Mouse (Mus musculus): ENCODE measurements around the gene Igsf11. TPM values are rescaled to one million over a fixed set of nuclear protein-coding genes. Genes with fewer than 3 reads are reported as not detected.

The Igsf11 gene
- polyA plus RNA-seq, 1 experiment from 2014 or later = 1.2 TPM

DNA sequence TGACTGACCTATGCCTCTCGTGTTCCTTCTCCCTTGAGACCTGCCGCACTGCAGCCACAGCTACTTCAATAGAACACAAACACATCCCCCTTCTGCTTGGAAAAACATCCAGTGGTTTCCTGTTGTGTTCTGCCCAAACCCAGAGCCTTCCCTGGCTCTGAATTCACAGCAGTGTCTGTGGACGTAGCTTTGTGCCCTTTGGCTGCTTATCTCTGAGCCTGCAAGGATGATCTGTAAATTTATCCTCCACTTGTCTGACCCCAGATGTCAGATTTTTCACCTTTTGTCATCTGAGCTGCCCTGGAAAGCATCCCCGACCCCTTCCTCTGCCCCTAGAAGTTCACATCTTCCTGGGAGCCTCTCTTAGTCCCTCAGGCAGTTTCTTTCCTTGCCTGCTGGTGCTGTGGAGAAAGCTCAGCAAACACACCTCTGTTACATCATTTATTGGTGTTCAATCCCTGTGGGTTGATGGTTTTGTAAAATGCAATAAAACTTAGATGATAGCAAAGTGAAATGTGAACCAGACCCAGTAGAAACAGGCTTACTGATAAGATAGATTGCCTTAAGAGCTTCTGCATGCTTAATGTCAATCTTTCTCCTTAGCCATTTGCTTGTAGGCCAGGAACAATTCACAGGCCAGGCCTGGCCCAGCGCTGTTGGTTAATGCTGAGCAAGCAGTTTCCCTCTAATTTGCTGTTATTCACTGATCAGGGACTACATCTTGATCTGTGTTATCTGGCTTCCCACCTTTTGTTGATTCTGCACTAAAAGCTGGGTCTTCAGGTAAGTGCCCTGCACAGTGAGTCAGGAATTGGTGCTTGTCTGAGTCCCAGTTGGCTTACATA is 51.5 kb downstream of the Igsf11 start:
- H3K27ac ChIP-seq = no peak overlapping the region
- no peak overlapping the region for H3K9ac ChIP-seq
- no peak overlapping the region for H3K4me3 ChIP-seq
- H3K4me2 ChIP-seq (replicated peaks) = no peak overlapping the region
- peaks cover 19% of the 10 kb centered on the region; the same call in 1 of the 2 replicates for H3K4me1 ChIP-seq
- ATAC-seq (ENCODE audit: low FRiP score, low read depth) = no peak
- H3K9me3 ChIP-seq = no peaks in the 10 kb centered on the region
- no peaks in the 10 kb centered on the region for H3K27me3 ChIP-seq
- no peaks in the 10 kb centered on the region for H3K36me3 ChIP-seq
- WGBS = 34% methylated on average over 5 of the region's 5 CpGs

DNA sequence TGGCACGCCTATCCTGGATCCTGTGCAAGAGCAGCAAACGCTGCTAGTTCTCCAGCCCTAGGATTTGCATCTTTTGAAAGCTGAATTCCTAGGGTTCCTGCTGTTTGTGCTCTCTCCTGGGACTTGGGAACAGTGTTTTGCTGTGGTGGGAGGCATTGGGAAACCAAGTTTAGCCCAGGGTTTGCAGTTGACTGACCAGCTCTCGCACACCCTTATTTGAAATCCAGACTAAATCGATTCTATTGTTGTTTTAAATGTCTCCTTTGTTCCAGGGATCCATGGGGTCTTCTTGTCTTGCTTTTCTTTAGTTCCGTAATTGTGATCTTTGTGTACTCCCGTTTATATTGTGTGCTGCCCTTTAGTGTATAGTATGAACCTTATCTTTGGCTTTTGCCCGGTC is 52.6 kb downstream of the Igsf11 start:
- 78% methylated on average over 7 of the region's 7 CpGs for WGBS

DNA sequence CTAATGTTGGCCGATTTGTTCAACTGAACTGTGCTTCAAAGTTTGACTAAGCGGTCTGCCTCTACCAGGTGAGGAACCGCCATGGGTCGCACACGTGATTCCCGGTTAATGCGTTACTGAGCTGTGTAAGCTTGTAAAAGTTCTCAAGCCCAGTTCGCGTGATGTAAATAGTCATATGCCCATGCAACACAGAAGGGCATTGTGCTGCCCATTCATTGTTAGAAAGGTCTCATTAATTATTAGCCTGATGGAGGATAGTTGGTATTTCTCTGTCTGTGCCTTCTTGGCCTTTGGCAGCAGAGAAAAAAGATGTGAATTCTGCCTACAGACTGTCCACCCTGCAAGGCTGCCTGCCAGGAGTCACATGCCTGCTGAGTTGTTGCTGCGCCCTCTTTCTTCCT is 53.1 kb downstream of the Igsf11 start:
- H3K9me3 ChIP-seq = no peaks in the 10 kb centered on the region
- H3K36me3 ChIP-seq = no peaks in the 10 kb centered on the region
- H3K27me3 ChIP-seq = no peaks in the 10 kb centered on the region
- H3K4me1 ChIP-seq = peaks cover 19% of the 10 kb centered on the region; the same call in 1 of the 2 replicates
- WGBS = 81% methylated on average over 10 of the region's 10 CpGs
- ATAC-seq (ENCODE audit: low FRiP score, low read depth) = 0 out of 2 replicates have a peak, but pooled peaks have one; percentile 28
- no peak overlapping the region for H3K27ac ChIP-seq
- H3K4me2 ChIP-seq (replicated peaks) = no peak overlapping the region
- no peak overlapping the region for H3K9ac ChIP-seq
- no peak overlapping the region for H3K4me3 ChIP-seq

More for the DNA sequence above, 52.6 kb downstream of the Igsf11 start:
- no peak overlapping the region for H3K27ac ChIP-seq
- peaks cover 19% of the 10 kb centered on the region; the same call in 1 of the 2 replicates for H3K4me1 ChIP-seq
- no peaks in the 10 kb centered on the region for H3K27me3 ChIP-seq
- no peaks in the 10 kb centered on the region for H3K9me3 ChIP-seq
- no peaks in the 10 kb centered on the region for H3K36me3 ChIP-seq
- no peak overlapping the region for H3K4me3 ChIP-seq
- ATAC-seq (ENCODE audit: low FRiP score, low read depth) = no peak
- H3K4me2 ChIP-seq (replicated peaks) = no peak overlapping the region
- no peak overlapping the region for H3K9ac ChIP-seq

DNA sequence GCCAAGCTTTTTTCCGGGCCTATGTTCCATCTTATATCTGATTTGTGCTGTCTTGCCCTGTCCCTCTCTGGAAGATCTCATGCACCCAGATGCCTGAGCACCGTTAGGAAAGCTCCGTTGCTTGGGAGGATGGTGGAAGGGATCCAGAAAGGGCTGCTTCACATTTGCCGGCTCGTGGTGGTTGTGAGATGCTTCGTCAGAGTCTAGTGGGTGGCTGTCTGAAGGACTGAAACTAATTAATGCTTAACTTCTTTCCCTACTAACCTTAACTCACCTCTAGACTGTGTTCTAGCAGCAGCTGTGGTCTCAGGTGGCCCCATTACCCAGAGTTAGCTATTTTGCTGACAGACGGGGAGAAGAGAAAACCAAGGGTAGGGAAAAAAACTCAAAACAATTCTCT is 54.0 kb downstream of the Igsf11 start:
- Histone ChIP-seq H3K9me3 (no peaks in the 10 kb centered on the region), H3K4me2 (replicated peaks) (no peak overlapping the region), H3K9ac (no peak overlapping the region), H3K36me3 (no peaks in the 10 kb centered on the region), H3K4me1 (peaks cover 19% of the 10 kb centered on the region; the same call in 1 of the 2 replicates), H3K27me3 (no peaks in the 10 kb centered on the region), H3K27ac (no peak overlapping the region), H3K4me3 (no peak overlapping the region)
- WGBS = 41% methylated on average over 7 of the region's 7 CpGs
- ATAC-seq (ENCODE audit: low FRiP score, low read depth) = no peak

DNA sequence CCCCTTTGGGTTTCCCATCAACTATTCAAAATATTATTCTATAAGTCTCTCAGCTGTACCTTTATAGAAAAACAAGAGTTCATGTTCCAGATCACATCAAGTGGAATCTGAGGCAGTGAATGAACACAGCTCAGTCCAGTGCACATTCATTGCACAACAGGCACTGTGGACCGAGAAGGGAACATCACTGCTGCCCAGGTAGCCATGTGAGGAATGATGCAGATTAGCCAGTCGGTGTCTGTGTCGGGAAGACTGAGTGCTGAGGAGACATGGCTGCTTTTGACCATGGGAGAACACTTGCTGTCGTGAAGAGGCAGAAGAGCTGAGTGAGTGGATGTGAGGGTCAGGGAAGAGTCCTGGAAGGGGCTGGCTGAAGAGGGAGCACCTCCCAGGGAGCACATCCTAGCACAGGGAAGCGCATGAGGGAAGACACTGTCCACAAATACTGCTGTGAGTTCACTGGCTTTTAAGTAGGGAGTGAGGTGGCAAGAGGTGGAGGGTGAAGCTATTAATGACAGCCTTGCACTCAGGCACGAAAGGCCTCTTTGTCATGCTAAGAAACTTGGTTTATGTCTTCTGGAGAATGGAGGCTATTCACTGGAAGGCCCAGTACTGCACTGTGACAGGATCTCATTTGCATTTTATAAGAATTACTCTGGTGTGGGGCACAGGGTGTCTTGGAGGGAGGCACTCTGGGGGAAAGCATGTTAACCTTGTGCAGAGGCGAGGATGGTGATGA is 54.8 kb downstream of the Igsf11 start:
- no peaks in the 10 kb centered on the region for H3K27me3 ChIP-seq
- H3K9me3 ChIP-seq = no peaks in the 10 kb centered on the region
- no peak overlapping the region for H3K9ac ChIP-seq
- no peak overlapping the region for H3K4me3 ChIP-seq
- peaks cover 19% of the 10 kb centered on the region; the same call in 1 of the 2 replicates for H3K4me1 ChIP-seq
- no peak for ATAC-seq (ENCODE audit: low FRiP score, low read depth)
- H3K36me3 ChIP-seq = no peaks in the 10 kb centered on the region
- H3K4me2 ChIP-seq (replicated peaks) = no peak overlapping the region
- WGBS = 82% methylated on average over 7 of the region's 7 CpGs
- peak overlapping the region; percentile 61; the same call in 1 of the 2 replicates for H3K27ac ChIP-seq

DNA sequence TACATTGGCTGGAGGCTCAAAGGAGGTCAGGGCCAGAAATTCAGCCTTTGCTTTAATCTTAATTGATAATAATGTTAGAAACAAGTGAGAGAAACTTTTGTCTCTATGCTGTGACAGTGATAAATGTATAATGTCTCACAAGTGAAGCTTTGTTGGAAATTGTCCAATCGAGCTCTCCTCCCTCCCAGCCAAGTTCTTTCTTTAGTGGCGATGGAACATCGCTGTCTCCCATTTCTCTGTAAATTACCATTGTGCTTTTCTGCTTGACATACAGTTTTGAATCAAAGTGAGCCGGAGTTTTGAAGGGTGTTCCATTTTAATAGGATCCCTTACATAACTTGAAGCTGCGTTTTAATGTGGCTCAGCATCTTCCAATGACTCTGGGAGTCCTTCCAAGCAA is 56.0 kb downstream of the Igsf11 start:
- Histone ChIP-seq H3K9ac (no peak overlapping the region), H3K27ac (no peak overlapping the region), H3K9me3 (no peaks in the 10 kb centered on the region), H3K36me3 (no peaks in the 10 kb centered on the region), H3K4me2 (replicated peaks) (no peak overlapping the region), H3K4me1 (peaks cover 19% of the 10 kb centered on the region; the same call in 1 of the 2 replicates), H3K27me3 (no peaks in the 10 kb centered on the region), H3K4me3 (no peak overlapping the region)
- ATAC-seq (ENCODE audit: low FRiP score, low read depth) = no peak
- WGBS = 91% methylated on average over 5 of the region's 5 CpGs

DNA sequence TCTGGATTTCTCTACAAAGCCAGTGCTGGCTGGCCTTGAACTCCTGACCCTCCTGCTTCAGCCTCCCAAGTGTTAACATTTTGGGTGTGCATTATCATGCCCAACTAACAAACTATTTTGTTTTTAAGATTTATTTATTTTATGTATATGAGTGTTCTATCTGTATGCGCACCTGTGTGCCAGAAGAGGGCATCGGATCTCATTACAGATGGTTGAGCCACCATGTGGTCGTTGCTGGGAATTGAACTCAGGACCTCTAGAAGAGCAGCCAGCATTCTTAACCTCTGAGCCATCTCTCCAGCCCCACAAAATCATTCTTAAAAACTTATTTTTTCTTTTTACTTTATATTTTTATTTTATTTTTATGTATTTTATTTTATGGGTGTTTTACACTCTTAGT is 60.4 kb downstream of the Igsf11 start:
- no peak overlapping the region for H3K4me3 ChIP-seq
- no peaks in the 10 kb centered on the region for H3K4me1 ChIP-seq
- no peaks in the 10 kb centered on the region for H3K9me3 ChIP-seq
- H3K27me3 ChIP-seq = no peaks in the 10 kb centered on the region
- no peak for ATAC-seq (ENCODE audit: low FRiP score, low read depth)
- H3K27ac ChIP-seq = no peak overlapping the region
- H3K4me2 ChIP-seq (replicated peaks) = no peak overlapping the region
- WGBS = 97% methylated on average over 3 of the region's 3 CpGs
- no peak overlapping the region for H3K9ac ChIP-seq
- no peaks in the 10 kb centered on the region for H3K36me3 ChIP-seq

DNA sequence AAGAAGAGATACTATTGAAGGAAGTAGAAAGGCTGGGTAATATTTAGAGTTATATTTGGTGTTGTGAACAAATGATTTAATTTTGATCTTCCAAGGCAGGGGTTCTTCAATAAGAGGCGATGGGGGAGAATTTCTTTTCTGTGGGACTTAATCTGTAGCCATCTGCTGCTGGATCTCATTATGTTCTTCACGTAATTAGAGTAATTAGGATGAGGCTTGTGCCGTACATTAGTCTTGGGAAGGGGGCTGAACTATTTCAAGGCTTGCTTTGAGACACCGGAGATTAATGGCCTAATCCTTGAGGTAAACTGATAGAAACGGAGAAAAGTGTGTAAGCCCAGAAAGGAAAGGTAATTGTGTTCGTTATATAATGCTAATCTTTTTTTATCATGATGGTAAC is 61.4 kb downstream of the Igsf11 start:
- Histone ChIP-seq H3K4me2 (replicated peaks) (no peak overlapping the region), H3K4me1 (no peaks in the 10 kb centered on the region), H3K36me3 (no peaks in the 10 kb centered on the region), H3K9me3 (no peaks in the 10 kb centered on the region), H3K27me3 (no peaks in the 10 kb centered on the region), H3K27ac (no peak overlapping the region), H3K9ac (no peak overlapping the region), H3K4me3 (no peak overlapping the region)
- WGBS = 65% methylated on average over 6 of the region's 6 CpGs
- ATAC-seq (ENCODE audit: low FRiP score, low read depth) = no peak

DNA sequence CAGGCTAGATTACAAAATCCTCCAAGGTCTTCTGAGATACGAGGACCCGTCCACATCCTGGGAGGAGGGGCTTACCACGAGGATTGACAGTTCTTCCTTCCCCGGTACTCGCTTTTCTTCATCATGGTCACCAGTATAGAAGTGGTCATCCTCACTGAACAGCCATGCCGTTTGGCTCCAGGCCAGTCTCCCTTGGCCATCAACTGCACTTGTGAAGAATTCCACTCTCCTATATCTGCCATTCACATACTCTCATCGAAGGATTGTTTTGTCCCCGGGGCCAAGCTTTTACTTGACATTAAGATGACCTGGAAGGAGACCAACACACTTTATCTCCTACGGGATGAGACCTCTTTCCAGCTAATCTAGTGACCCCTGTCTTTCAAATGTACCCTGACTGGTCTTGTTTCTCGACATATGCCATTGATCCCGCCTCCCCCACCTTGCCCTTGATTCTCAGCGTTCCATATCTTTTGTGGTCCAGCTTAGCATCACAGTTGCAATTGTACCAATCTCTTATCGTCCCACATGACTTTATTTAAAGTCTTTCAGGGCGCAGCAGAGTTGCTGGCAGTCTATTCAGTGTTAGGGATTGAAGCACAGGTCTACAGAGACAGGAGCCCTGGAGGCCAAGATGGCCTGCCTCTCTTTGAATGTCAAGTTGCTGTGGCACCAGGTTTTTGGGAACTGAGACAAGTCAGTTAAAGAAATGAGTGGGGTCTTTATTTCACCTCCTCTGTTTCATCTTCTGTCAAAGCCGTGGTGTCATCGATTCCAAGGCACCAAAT is 62.2 kb downstream of the Igsf11 start:
- H3K9ac ChIP-seq = no peak overlapping the region
- no peak for ATAC-seq (ENCODE audit: low FRiP score, low read depth)
- 90% methylated on average over 16 of the region's 16 CpGs for WGBS

DNA sequence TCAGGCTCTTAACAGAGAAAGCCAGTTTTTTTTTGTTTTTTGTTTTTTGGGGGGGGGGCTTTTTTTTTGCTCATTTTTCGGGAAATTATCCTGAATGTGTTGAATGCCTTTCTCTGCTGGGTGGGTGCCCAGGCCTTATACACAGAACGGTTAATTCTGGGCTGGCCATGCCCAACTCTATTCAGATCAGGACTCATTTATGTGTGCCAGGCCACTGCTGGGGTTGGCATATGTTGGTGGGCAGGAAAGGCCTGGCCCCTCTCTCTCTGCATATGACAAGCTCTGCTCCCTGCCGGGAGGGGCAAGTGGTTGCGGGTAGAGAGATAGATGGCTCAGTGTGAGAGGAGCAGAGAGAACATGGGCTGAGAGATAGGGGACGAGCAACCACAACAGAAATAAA is 62.8 kb downstream of the Igsf11 start:
- no peak overlapping the region for H3K9ac ChIP-seq
- ATAC-seq (ENCODE audit: low FRiP score, low read depth) = no peak
- peaks cover 3% of the 10 kb centered on the region; the same call in 1 of the 2 replicates for H3K4me1 ChIP-seq
- WGBS = 87% methylated on average over 5 of the region's 5 CpGs
- no peak overlapping the region for H3K27ac ChIP-seq
- no peaks in the 10 kb centered on the region for H3K27me3 ChIP-seq
- no peak overlapping the region for H3K4me3 ChIP-seq
- no peaks in the 10 kb centered on the region for H3K36me3 ChIP-seq
- H3K9me3 ChIP-seq = no peaks in the 10 kb centered on the region
- no peak overlapping the region for H3K4me2 ChIP-seq (replicated peaks)

More for the DNA sequence above, 62.2 kb downstream of the Igsf11 start:
- Histone ChIP-seq H3K4me2 (replicated peaks) (no peak overlapping the region), H3K27me3 (no peaks in the 10 kb centered on the region), H3K4me1 (peaks cover 3% of the 10 kb centered on the region; the same call in 1 of the 2 replicates), H3K36me3 (no peaks in the 10 kb centered on the region), H3K9me3 (no peaks in the 10 kb centered on the region), H3K4me3 (no peak overlapping the region), H3K27ac (no peak overlapping the region)

DNA sequence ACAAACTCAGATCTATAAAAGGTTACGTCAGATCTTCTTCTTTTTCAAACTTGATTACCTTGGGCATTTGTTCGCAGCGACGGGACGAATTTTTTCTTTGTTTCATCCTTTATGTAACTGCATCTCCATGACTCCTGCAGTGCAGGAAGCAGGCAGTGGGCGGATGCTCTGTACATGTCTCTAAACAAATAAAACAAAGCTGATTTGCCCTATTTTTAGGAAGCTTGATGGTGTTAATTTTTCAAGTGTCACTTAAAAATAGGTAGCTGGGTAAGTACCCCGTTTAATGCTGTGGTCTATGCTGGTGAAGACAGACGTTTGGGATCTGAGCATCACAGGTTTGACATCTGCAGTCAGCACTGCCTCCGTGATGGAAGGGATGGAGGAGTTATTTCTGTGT is 66.3 kb downstream of the Igsf11 start:
- no peak overlapping the region for H3K4me3 ChIP-seq

DNA sequence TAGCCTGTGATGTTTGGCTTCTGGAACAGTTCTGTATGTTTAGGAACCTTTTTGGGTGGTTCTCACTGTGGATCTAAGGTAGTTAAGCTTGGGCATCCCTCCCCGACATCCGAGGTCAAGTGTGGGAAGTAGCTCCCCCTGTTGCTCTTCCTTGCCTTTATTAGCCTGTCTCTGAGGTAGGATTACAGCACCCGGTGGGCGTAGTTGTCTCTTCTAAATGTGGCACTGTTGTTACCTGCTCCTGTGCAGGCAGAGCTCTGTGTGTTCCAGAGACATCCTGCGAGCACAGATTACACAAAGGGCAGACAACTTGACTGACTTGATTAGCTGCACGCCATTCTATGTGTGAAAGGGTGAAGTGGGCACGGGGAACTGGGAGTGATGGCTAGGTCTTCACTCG is 68.1 kb downstream of the Igsf11 start:
- Histone ChIP-seq H3K27me3 (no peaks in the 10 kb centered on the region), H3K36me3 (no peaks in the 10 kb centered on the region), H3K4me3 (no peak overlapping the region), H3K4me2 (replicated peaks) (no peak overlapping the region), H3K9ac (no peak overlapping the region), H3K4me1 (peaks cover 7% of the 10 kb centered on the region), H3K27ac (no peak overlapping the region), H3K9me3 (no peaks in the 10 kb centered on the region)
- WGBS = 80% methylated on average over 8 of the region's 8 CpGs
- no peak for ATAC-seq (ENCODE audit: low FRiP score, low read depth)

More for the DNA sequence above, 66.3 kb downstream of the Igsf11 start:
- WGBS = 81% methylated on average over 9 of the region's 9 CpGs
- Histone ChIP-seq H3K4me2 (replicated peaks) (no peak overlapping the region), H3K9ac (no peak overlapping the region), H3K9me3 (no peaks in the 10 kb centered on the region), H3K27me3 (no peaks in the 10 kb centered on the region), H3K4me1 (peaks cover 7% of the 10 kb centered on the region), H3K36me3 (no peaks in the 10 kb centered on the region), H3K27ac (no peak overlapping the region)
- ATAC-seq (ENCODE audit: low FRiP score, low read depth) = no peak

Data from limb, embryonic 13.5 days (tissue).